Mouse (Mus musculus) heart, adult 2 months (tissue): Measurements from ENCODE around the gene Plekha7. TPM values are rescaled to one million over a fixed set of nuclear protein-coding genes. Genes with fewer than 3 reads are reported as not detected.
A peak's percentile ranks its signal among the peaks of the same experiment; 100 is the strongest.

Source experiments
- DNase-seq, 2 experiments: peaks; one replicate each; pipeline ENCODE4 v3.0.0; 2021
- H3K27ac ChIP-seq: fragments of 200-600 bp; 2 replicates; pipeline ENCODE4 v1.8.1; 2022
- H3K27me3 ChIP-seq: fragments of 200-500 bp; 2 replicates; pipeline ENCODE4 v1.6.1; 2012; ENCODE audit warnings: mild to moderate bottlenecking, low read length, inconsistent platforms, mixed read lengths; ENCODE audit not compliant: control insufficient read depth, insufficient read depth
- H3K36me3 ChIP-seq: fragments of 200-500 bp; 2 replicates; pipeline ENCODE4 v1.6.1; 2012; ENCODE audit warnings: low read length, inconsistent platforms; ENCODE audit not compliant: control insufficient read depth, insufficient read depth
- H3K4me1 ChIP-seq: fragments of 200-500 bp; 2 replicates; pipeline ENCODE4 v1.6.1; 2011; ENCODE audit warnings: low read length; ENCODE audit not compliant: control insufficient read depth, insufficient read depth
- H3K4me3 ChIP-seq: fragments of 200-600 bp; 2 replicates; pipeline ENCODE4 v1.8.1; 2022
- H3K79me2 ChIP-seq: fragments of 200-500 bp; replicated peaks from 2 replicates; pipeline ENCODE4 v1.6.1; 2012; ENCODE audit warnings: mild to moderate bottlenecking, inconsistent platforms, low read length, moderate library complexity, mixed read lengths; ENCODE audit not compliant: control insufficient read depth, insufficient read depth
- H3K9ac ChIP-seq: fragments of 200-500 bp; 2 replicates; pipeline ENCODE4 v1.6.1; 2012; ENCODE audit warnings: low read depth, mild to moderate bottlenecking, control low read depth, inconsistent platforms, low read length, mixed read lengths
- CTCF ChIP-seq: fragments of 200-600 bp; IDR thresholded peaks from 2 replicates; pipeline ENCODE4 v1.8.1; 2022; ENCODE audit warnings: antibody characterized with exemption, mild to moderate bottlenecking, moderate library complexity
- EP300 ChIP-seq: fragments of 200-500 bp; IDR thresholded peaks from 2 replicates; pipeline ENCODE4 v1.6.1; 2011; ENCODE audit warnings: low read depth, low read length, control low read depth; ENCODE audit not compliant: insufficient read depth
- POLR2A ChIP-seq: fragments of 200-500 bp; IDR thresholded peaks from 2 replicates; pipeline ENCODE4 v1.6.1; 2011; ENCODE audit warnings: mild to moderate bottlenecking, low read depth, low read length, control low read depth; ENCODE audit not compliant: insufficient read depth
- WGBS: fragments of 180-500 bp; shearing (Covaris S2); methylation state at CpG from one replicate; pipeline ENCODE4 v1.1.7; 2018; 5-methylcytosine and 5-hydroxymethylcytosine counted together
- intact Hi-C: fragments of 180-260 bp; cut with DNase I; formaldehyde crosslinking; loops from one replicate; pipeline ENCODE4 v1.15.1; 2025
- polyA plus RNA-seq: library from polyadenylated mRNA; depleted of rRNA; stranded (reverse); fragments of >200 nt; gene quantifications from 2 replicates; pipeline ENCODE4 v1.2.3, GENCODE M21; 2012
- total RNA-seq, 2 experiments: library from RNA; stranded (reverse); gene quantifications; 2 replicates each; pipeline ENCODE4 v1.2.3; 2021

The Plekha7 gene
- total and polyA plus RNA-seq, 3 experiments = 4.5 to 13.7 (median 6.3) TPM

DNA sequence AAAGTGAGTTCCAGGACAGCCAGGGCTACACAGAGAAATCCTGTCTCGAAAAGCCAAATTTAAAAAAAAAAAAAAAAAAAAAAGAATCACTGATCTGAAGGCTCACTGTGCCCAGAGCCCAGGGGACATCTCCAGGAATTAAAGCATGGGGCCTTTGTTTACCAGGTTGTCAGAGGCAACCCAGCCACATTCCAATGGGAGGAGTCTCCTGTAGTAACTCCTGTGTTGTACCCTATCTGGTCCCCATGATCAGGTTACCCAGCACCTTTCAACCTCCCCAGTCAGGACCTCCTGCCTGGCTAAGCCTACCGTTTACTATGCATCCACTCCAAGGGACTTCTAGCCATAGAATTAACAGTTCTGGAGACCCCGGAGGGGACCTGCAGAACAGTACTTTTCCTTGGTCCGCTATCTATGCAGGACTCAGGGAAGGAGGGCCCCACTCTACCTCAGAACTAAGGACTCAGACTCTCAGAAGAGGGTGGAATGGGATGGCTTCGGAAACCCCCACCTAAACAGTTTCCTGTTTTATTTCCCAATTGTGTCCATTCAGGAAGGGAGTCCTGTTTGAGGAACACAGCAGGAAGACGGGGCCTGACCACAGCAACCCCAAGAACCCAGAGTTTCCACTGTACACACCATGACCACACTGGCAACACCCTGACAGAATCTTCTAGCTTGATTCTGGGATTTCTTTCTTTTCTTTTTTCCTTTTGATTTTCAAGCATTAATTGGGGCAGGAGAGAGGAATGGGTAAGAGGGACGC is 101.2 kb downstream of the Plekha7 start:
- no peak for DNase-seq
- TF ChIP-seq CTCF = no peak
- TF ChIP-seq EP300 = no peak
- no peak for TF ChIP-seq POLR2A
- Histone ChIP-seq H3K36me3 (no peaks in the 10 kb centered on the region; the same call in 1 of the 2 replicates), H3K79me2 (no peaks in the 10 kb centered on the region), H3K27me3 (no peaks in the 10 kb centered on the region), H3K9ac (no peak overlapping the region), H3K27ac (peak overlapping the region; percentile 40), H3K4me1 (peaks cover 2% of the 10 kb centered on the region; the same call in 1 of the 2 replicates), H3K4me3 (no peak overlapping the region)
- 41% methylated on average over 7 of the region's 7 CpGs for WGBS
- intact Hi-C loops = loop anchor here (2.0 kb wide), 1 partner anchor 74 kb away; no protein-coding TSS in a partner anchor

GRCm38 (mm10) chr7:116205451-116205850 is 102.7 kb downstream of the Plekha7 start:
- WGBS = 35% methylated on average over 2 of the region's 2 CpGs
- intact Hi-C loops = no loop called here
- DNase-seq = no peak
- no peaks in the 10 kb centered on the region for H3K27me3 ChIP-seq
- H3K79me2 ChIP-seq = no peaks in the 10 kb centered on the region
- H3K4me1 ChIP-seq = peaks cover 5% of the 10 kb centered on the region; the same call in 1 of the 2 replicates
- H3K36me3 ChIP-seq = no peaks in the 10 kb centered on the region; the same call in 1 of the 2 replicates
- H3K27ac ChIP-seq = no peak overlapping the region
- H3K9ac ChIP-seq = no peak overlapping the region
- H3K4me3 ChIP-seq = no peak overlapping the region
- TF ChIP-seq EP300 (no peak), POLR2A (no peak), CTCF (no peak)

DNA sequence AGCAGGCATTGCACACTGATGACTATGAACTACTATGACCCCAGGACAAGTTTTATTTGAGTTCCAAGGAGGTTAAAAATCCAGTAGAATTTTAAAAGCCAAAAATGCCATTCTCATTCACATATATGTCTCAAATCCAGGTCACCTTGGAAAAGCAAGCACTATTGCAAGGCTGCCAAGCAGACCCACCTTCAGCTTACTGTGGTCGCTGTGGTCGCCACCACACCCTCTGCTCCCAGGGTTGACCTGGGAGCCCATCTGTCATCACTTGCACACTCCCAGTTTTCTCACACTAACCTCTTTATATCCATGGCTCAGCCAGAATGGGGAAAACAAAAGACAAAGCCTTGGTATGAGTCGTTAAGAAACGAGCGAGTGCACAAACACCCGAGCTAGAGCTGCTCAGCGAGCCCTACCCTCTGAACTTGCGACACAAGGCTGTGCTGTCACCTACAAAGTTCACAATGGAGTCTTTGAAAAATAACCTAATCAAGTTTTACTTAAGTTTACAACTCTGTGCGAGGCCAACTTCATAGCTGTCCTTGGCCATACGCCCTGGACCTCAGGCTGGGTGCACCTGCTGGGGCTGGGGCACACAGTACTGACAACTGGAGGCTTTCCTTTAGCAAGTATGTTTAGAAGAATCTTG is 106.0 kb downstream of the Plekha7 start:
- DNase-seq = no peak
- no peak overlapping the region for H3K27ac ChIP-seq
- WGBS = 76% methylated on average over 10 of the region's 10 CpGs
- peaks cover 7% of the 10 kb centered on the region; the same call in 1 of the 2 replicates for H3K4me1 ChIP-seq
- intact Hi-C loops = no loop called here
- H3K27me3 ChIP-seq = no peaks in the 10 kb centered on the region
- H3K9ac ChIP-seq = no peak overlapping the region
- H3K79me2 ChIP-seq = no peaks in the 10 kb centered on the region
- TF ChIP-seq EP300 (no peak), POLR2A (no peak), CTCF (no peak)
- no peak overlapping the region for H3K4me3 ChIP-seq
- no peaks in the 10 kb centered on the region; the same call in 1 of the 2 replicates for H3K36me3 ChIP-seq

DNA sequence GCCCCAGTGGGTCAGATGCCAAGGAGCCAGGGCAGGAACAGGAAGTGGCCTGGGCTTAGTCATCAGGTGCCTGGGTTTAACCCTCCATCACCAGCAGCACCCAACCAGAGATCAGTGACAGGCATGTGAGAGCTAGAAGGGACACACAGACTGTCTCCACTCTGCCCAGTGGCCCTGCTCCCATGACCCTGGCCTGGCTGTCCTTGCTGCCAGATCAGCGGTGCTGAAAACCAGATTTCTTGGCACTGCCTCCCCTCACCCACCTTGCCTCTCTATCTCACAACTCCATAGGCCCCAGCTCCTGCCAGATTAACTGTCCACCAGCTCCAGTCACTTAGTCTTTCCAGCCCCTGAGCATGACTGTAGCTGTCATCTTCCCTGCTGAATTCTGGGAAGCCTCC is 107.2 kb downstream of the Plekha7 start:
- Histone ChIP-seq H3K27ac (no peak overlapping the region), H3K9ac (no peak overlapping the region), H3K36me3 (no peaks in the 10 kb centered on the region; the same call in 1 of the 2 replicates), H3K79me2 (no peaks in the 10 kb centered on the region), H3K27me3 (no peaks in the 10 kb centered on the region), H3K4me1 (peaks cover 7% of the 10 kb centered on the region; the same call in 1 of the 2 replicates), H3K4me3 (no peak overlapping the region)
- TF ChIP-seq POLR2A = no peak
- TF ChIP-seq CTCF = no peak
- TF ChIP-seq EP300 = no peak
- DNase-seq = no peak
- intact Hi-C loops = no loop called here
- 33% methylated on average over 1 of the region's 1 CpGs for WGBS

DNA sequence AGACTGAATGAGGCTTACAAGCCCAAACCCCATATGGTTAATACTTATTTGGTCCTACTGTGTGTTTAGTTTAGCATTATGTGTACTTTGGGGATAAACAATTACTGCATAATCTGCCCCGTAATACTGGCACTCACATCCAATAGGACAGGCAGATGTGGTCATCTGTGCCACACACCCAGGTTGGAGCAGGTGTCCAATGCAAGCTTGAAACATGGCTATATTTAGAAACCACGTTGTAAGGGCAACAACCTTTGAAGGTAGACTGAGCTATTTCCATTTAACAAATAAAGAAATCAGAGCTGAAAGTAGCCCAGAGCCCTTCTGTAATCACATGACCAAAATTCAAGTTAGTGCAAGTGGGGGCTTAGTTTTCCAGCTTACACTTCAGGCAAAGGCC is 107.6 kb downstream of the Plekha7 start:
- no peak overlapping the region for H3K27ac ChIP-seq
- intact Hi-C loops = no loop called here

GRCm38 (mm10) chr7:116198902-116199301 is 109.3 kb downstream of the Plekha7 start:
- H3K4me1 ChIP-seq = peaks cover 7% of the 10 kb centered on the region; the same call in 1 of the 2 replicates
- intact Hi-C loops = loop anchor here (2.0 to 5.0 kb wide), 2 partner anchors 38 to 67 kb away; no protein-coding TSS in a partner anchor
- WGBS = 10% methylated on average over 2 of the region's 2 CpGs
- H3K27ac ChIP-seq = no peak overlapping the region
- H3K4me3 ChIP-seq = no peak overlapping the region
- no peak overlapping the region for H3K9ac ChIP-seq
- no peaks in the 10 kb centered on the region; the same call in 1 of the 2 replicates for H3K36me3 ChIP-seq
- TF ChIP-seq POLR2A (no peak), EP300 (no peak), CTCF (peak; percentile 56)
- no peak for DNase-seq
- no peaks in the 10 kb centered on the region for H3K79me2 ChIP-seq
- no peaks in the 10 kb centered on the region for H3K27me3 ChIP-seq

More for the DNA sequence above, 107.6 kb downstream of the Plekha7 start:
- Histone ChIP-seq H3K27me3 (no peaks in the 10 kb centered on the region), H3K4me1 (peaks cover 7% of the 10 kb centered on the region; the same call in 1 of the 2 replicates), H3K4me3 (no peak overlapping the region), H3K36me3 (no peaks in the 10 kb centered on the region; the same call in 1 of the 2 replicates), H3K79me2 (no peaks in the 10 kb centered on the region), H3K9ac (no peak overlapping the region)
- 54% methylated on average over 2 of the region's 2 CpGs for WGBS
- TF ChIP-seq POLR2A (no peak), CTCF (no peak)
- DNase-seq = no peak
